21 mouse cellular contexts compared by ENCODE assay signal in the genomic region with DNA sequence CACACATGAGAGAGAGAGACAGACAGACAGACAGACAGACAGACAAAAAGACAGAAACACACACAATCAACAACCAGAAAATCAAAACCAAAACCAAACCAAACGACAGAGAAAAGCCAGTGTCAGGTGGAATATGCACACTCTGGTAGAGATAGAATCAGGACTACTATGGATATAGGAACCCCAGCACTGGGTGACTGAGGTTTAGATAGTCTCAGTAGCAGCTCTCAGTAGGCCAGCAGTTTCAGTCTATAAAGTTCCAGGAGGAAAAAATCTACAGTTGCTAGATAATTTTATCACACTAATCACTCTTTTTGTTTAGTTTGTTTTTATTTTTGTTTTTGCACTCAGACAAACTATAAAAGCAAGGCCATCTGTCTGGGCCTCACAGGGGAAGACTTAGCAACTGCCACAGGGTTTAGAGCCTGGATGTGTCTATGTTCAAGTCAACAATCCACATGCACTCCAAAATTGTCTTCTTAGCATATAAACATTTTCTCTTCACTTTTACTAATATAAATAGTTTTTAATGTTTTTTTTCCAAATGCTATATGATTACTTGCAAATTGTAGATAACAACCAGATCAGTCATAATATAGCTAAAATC.
DNase-seq lines count a peak whose midpoint lies in the region; ATAC-seq and TF ChIP-seq lines count a peak whose summit lies in the region.
"Had no signal": no experiment of that assay in that cellular context is flagged by ENCODE, and none has a peak within 500 bp of the region (broad histone marks: within the 10 kb centered on the region; RNA-seq: fewer than 3 reads in every experiment).

No protein-coding gene starts in this region.

- DNase-seq in lung, embryonic 14.5 days = peak; percentile 52
- DNase-seq in lung, postnatal 14 days = no peak
- DNase-seq in lung, postnatal 0 days (ENCODE audit: low spot score) = no peak
- no peak for DNase-seq in lung, postnatal 36 days
- DNase-seq: adrenal gland, adult 2 months; adrenal gland, adult 8-10 months; adrenal gland, postnatal 10 days; adrenal gland, postnatal 14 days; adrenal gland, postnatal 25 days; adrenal gland, postnatal 36 days; B cell, adult 2 months; cerebellum, adult 11 months; cerebellum, adult 11-12 months; cerebellum, adult 18-20 months had no signal

- H3K36me3 ChIP-seq in lung, embryonic 14.5 days (ENCODE audit: insufficient read depth) = no peaks in the 10 kb centered on the region
- no peaks in the 10 kb centered on the region for H3K36me3 ChIP-seq in lung, embryonic 15.5 days
- no peaks in the 10 kb centered on the region for H3K36me3 ChIP-seq in lung, postnatal 0 days (ENCODE audit: insufficient read depth, low read length)
- H3K36me3 ChIP-seq in lung, embryonic 16.5 days (ENCODE audit: control insufficient read depth, insufficient read depth, low read length) = no peaks in the 10 kb centered on the region
- H3K36me3 ChIP-seq: G1E had no signal

- TF ChIP-seq EP300 in lung, postnatal 0 days (IDR thresholded peaks at IDR 0.05) = no peak

- no peak for TF ChIP-seq CTCF in lung, embryonic 14.5 days (IDR thresholded peaks at IDR 0.05; ENCODE audit: low read depth)
- TF ChIP-seq CTCF in lung, postnatal 0 days (IDR thresholded peaks at IDR 0.05) = no peak

- H3K27me3 ChIP-seq in lung, embryonic 14.5 days (ENCODE audit: insufficient read depth, low read length) = no peaks in the 10 kb centered on the region
- H3K27me3 ChIP-seq in lung, embryonic 15.5 days = no peaks in the 10 kb centered on the region
- no peaks in the 10 kb centered on the region for H3K27me3 ChIP-seq in lung, postnatal 0 days (replicated peaks; ENCODE audit: insufficient read depth, low read length)
- no peaks in the 10 kb centered on the region for H3K27me3 ChIP-seq in lung, embryonic 16.5 days (ENCODE audit: control insufficient read depth, insufficient read depth, low read depth, low read length)
- H3K27me3 ChIP-seq: CH12.LX, Patski had no signal

- H3K27ac ChIP-seq in lung, embryonic 14.5 days (ENCODE audit: low read depth) = no peak overlapping the region
- no peak overlapping the region for H3K27ac ChIP-seq in lung, embryonic 15.5 days
- no peak overlapping the region for H3K27ac ChIP-seq in lung, postnatal 0 days (ENCODE audit: low read length)
- H3K27ac ChIP-seq in lung, embryonic 16.5 days (ENCODE audit: low read length) = no peak overlapping the region

- H3K4me2 ChIP-seq in lung, embryonic 14.5 days = no peak overlapping the region
- no peak overlapping the region for H3K4me2 ChIP-seq in lung, embryonic 15.5 days
- no peak overlapping the region for H3K4me2 ChIP-seq in lung, postnatal 0 days (replicated peaks; ENCODE audit: low read depth, low read length)
- H3K4me2 ChIP-seq in lung, embryonic 16.5 days (ENCODE audit: low read depth, low read length) = no peak overlapping the region

- WGBS in lung, embryonic 14.5 days = 58% methylated on average over 1 of the region's 1 CpGs
- WGBS in lung, embryonic 15.5 days = 66% methylated on average over 1 of the region's 1 CpGs
- WGBS in lung, postnatal 0 days = 74% methylated on average over 1 of the region's 1 CpGs
- WGBS in lung, embryonic 16.5 days = 58% methylated on average over 1 of the region's 1 CpGs

- no peaks in the 10 kb centered on the region for H3K4me1 ChIP-seq in lung, embryonic 14.5 days (ENCODE audit: insufficient read depth)
- no peaks in the 10 kb centered on the region for H3K4me1 ChIP-seq in lung, embryonic 15.5 days
- H3K4me1 ChIP-seq in lung, postnatal 0 days (ENCODE audit: insufficient read depth, low read depth, low read length) = no peaks in the 10 kb centered on the region
- H3K4me1 ChIP-seq in lung, embryonic 16.5 days (replicated peaks; ENCODE audit: control insufficient read depth, insufficient read depth, low read length) = no peaks in the 10 kb centered on the region

- peak; percentile 84; the same call in 1 of the 2 replicates for ATAC-seq in lung, embryonic 14.5 days (ENCODE audit: insufficient read depth)
- ATAC-seq in lung, embryonic 15.5 days (ENCODE audit: borderline replicate concordance, extremely low read depth, low FRiP score, low TSS enrichment) = peak; percentile 73; the same call in 1 of the 2 replicates
- ATAC-seq in lung, postnatal 0 days = no peak
- peak; percentile 71; the same call in 1 of the 2 replicates for ATAC-seq in lung, embryonic 16.5 days (ENCODE audit: low read depth)
- ATAC-seq: activated CD4-positive, CD25-positive, alpha-beta regulatory T cell, adult 4 months; CD4-positive, CD25-positive, alpha-beta regulatory T cell, adult 4 months; Patski had no signal

- no peak overlapping the region for H3K9ac ChIP-seq in lung, embryonic 14.5 days
- H3K9ac ChIP-seq in lung, embryonic 15.5 days = no peak overlapping the region
- no peak overlapping the region for H3K9ac ChIP-seq in lung, postnatal 0 days (replicated peaks; ENCODE audit: low read depth)
- H3K9ac ChIP-seq in lung, embryonic 16.5 days (ENCODE audit: low read length) = no peak overlapping the region

- H3K9me3 ChIP-seq in lung, embryonic 14.5 days (ENCODE audit: low read depth, low read length) = 0 out of 2 replicates have a peak, but pooled peaks cover 2% of the 10 kb centered on the region
- no peaks in the 10 kb centered on the region for H3K9me3 ChIP-seq in lung, embryonic 15.5 days
- no peaks in the 10 kb centered on the region for H3K9me3 ChIP-seq in lung, postnatal 0 days (ENCODE audit: low read length)
- no peaks in the 10 kb centered on the region for H3K9me3 ChIP-seq in lung, embryonic 16.5 days (ENCODE audit: control insufficient read depth, low read length)
- H3K9me3 ChIP-seq: G1E had no signal

- no peak overlapping the region for H3K4me3 ChIP-seq in lung, embryonic 14.5 days (ENCODE audit: low read depth, low read length)
- H3K4me3 ChIP-seq in lung, embryonic 15.5 days = no peak overlapping the region
- H3K4me3 ChIP-seq in lung, postnatal 0 days (ENCODE audit: low read depth, low read length) = no peak overlapping the region
- H3K4me3 ChIP-seq in lung, embryonic 16.5 days (ENCODE audit: low read length) = no peak overlapping the region
